Mouse (Mus musculus) subcutaneous adipose tissue, adult 2 months (tissue): ENCODE measurements around the gene Cyp2a22. TPM values are rescaled to one million over a fixed set of nuclear protein-coding genes. Genes with fewer than 3 reads are reported as not detected.

Source experiments
- polyA plus RNA-seq: library from polyadenylated mRNA; depleted of rRNA; stranded (reverse); fragments of >200 nt; gene quantifications from 2 replicates; pipeline ENCODE4 v1.2.3, GENCODE M21; 2012; ENCODE audit warnings: low replicate concordance; rRNA removed

Cyp2a22 gene
- not detected in 2 replicates for polyA plus RNA-seq

DNA sequence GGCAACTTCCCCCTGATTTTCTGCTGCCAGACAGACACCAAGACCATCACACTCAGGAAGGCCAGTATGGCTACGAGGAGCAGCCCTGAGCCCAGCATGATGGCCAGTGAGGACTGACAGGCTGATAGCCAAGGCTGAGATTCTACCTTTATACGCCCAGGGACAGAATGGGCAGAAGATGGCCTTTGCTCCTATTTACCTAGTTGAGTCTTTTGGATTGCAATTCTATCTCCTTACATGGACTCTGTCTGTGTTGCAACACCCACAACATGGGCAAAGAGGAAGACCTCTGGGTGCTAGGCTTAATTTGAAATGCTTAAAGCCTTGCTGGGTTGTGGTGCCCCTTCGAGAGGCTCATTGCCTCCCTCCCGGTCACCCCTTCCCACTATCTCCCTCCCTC, at the start of gene Cyp2a22:
Gene Cyp2a22 (minus strand): TSS at position 123 of the 400 bp plus-strand sequence.

Other genes with a start within 250 kb of the Cyp2a22 start
- not detected in 2 replicates for gene Cyp2b19, start 182.2 kb downstream of the Cyp2a22 start, polyA plus RNA-seq
- gene Cyp2g1, start 130.5 kb downstream of the Cyp2a22 start, polyA plus RNA-seq, result not detected in 2 replicates
- 0.10 TPM in 1 of 2 replicates, not detected in the other for gene Cyp2a5, start 104.1 kb downstream of the Cyp2a22 start, polyA plus RNA-seq
- 0.06 and 0.24 TPM in 2 replicates for gene Cyp2a12, start 89.7 kb upstream of the Cyp2a22 start, polyA plus RNA-seq
- 9.0 and 14.8 TPM in 2 replicates for gene Cyp2f2, start 180.5 kb upstream of the Cyp2a22 start, polyA plus RNA-seq
- not detected in 2 replicates for gene Cyp2t4, start 214.3 kb upstream of the Cyp2a22 start, polyA plus RNA-seq
- 83.5 and 96.6 TPM in 2 replicates for gene Egln2, start 227.4 kb upstream of the Cyp2a22 start, polyA plus RNA-seq
- 77.9 and 79.4 TPM in 2 replicates for gene Rab4b, start 239.5 kb upstream of the Cyp2a22 start, polyA plus RNA-seq
- 0.17 TPM in 1 of 2 replicates, not detected in the other for gene Gm21983, start 241.7 kb upstream of the Cyp2a22 start, polyA plus RNA-seq
- 1.1 TPM in 1 of 2 replicates, not detected in the other for gene Mia, start 241.8 kb upstream of the Cyp2a22 start, polyA plus RNA-seq